Mouse (Mus musculus) MEL (cell line): ENCODE results near the gene Gm3854. TPM values are rescaled to one million over a fixed set of nuclear protein-coding genes. Genes with fewer than 3 reads are reported as not detected.
A peak's percentile ranks its signal among the peaks of the same experiment; 100 is the strongest.

ENCODE experiments used
- DNase-seq: peaks from one replicate; pipeline ENCODE4 v3.0.0; 2011; ENCODE audit warnings: low read depth, low spot score
- H3K27ac ChIP-seq: 2 replicates; pipeline ENCODE4 v1.5.1; 2012; ENCODE audit warnings: low read depth, mild to moderate bottlenecking, control low read depth, low read length, moderate library complexity; ENCODE audit not compliant: control insufficient read depth
- H3K27me3 ChIP-seq, 2 experiments: fragments of 150-350 bp in 1 of 2; sonication (generic) in 1 of 2; 2 replicates each; pipeline ENCODE4 v1.6.1; 2012; ENCODE audit warnings: low read length in 2 of 2, mild to moderate bottlenecking in 2 of 2, improper control_type of control experiment in 1 of 2, moderate library complexity in 1 of 2; ENCODE audit not compliant: insufficient read depth in 2 of 2, control insufficient read depth in 1 of 2
- H3K36me3 ChIP-seq, 2 experiments: 2 replicates each; pipeline ENCODE4 v1.6.1; 2012 to 2014; ENCODE audit warnings: low read length in 2 of 2, improper control_type of control experiment in 1 of 2, inconsistent platforms in 1 of 2, mild to moderate bottlenecking in 1 of 2; ENCODE audit not compliant: insufficient read depth in 2 of 2, control insufficient read depth in 1 of 2
- H3K4me1 ChIP-seq, 2 experiments: fragments of 150-350 bp in 1 of 2; sonication (generic) in 1 of 2; 2 replicates each; pipeline ENCODE4 v1.6.1; 2012; ENCODE audit warnings: low read length in 2 of 2, improper control_type of control experiment in 1 of 2, mild to moderate bottlenecking in 1 of 2; ENCODE audit not compliant: insufficient read depth in 2 of 2, control insufficient read depth in 1 of 2
- H3K4me3 ChIP-seq, 2 experiments: fragments of 150-350 bp in 1 of 2; sonication (generic) in 1 of 2; 2 replicates each; pipeline ENCODE4 v1.5.1; 2012; ENCODE audit warnings: low read depth in 2 of 2, low read length in 2 of 2, mild to moderate bottlenecking in 2 of 2, moderate library complexity in 2 of 2, control low read depth in 1 of 2, improper control_type of control experiment in 1 of 2; ENCODE audit not compliant: control insufficient read depth in 1 of 2, insufficient read depth in 1 of 2
- H3K79me2 ChIP-seq: 2 replicates; pipeline ENCODE4 v1.6.1; 2012; ENCODE audit warnings: mild to moderate bottlenecking, low read length, moderate library complexity; ENCODE audit not compliant: control insufficient read depth, poor library complexity, insufficient read depth
- H3K9ac ChIP-seq: 2 replicates; pipeline ENCODE4 v1.6.1; 2012; ENCODE audit warnings: low read depth, mild to moderate bottlenecking, control low read depth, low read length, moderate library complexity; ENCODE audit not compliant: control insufficient read depth, poor library complexity, severe bottlenecking
- H3K9me3 ChIP-seq: fragments of 150-350 bp; sonication (generic); replicated peaks from 2 replicates; pipeline ENCODE4 v1.6.1; 2012; ENCODE audit warnings: mild to moderate bottlenecking, low read length, improper control_type of control experiment, moderate library complexity; ENCODE audit not compliant: insufficient read depth
- BHLHE40 ChIP-seq: IDR thresholded peaks from 2 replicates; pipeline ENCODE4 v1.6.1; 2012; ENCODE audit warnings: low read depth, mild to moderate bottlenecking, inconsistent platforms, low read length, improper control_type of control experiment, borderline replicate concordance
- CHD1 ChIP-seq: IDR thresholded peaks from 2 replicates; pipeline ENCODE4 v1.6.1; 2012; ENCODE audit warnings: low read depth, mild to moderate bottlenecking, inconsistent platforms, low read length, improper control_type of control experiment
- CHD2 ChIP-seq: IDR thresholded peaks from 2 replicates; pipeline ENCODE4 v1.6.1; 2011; ENCODE audit warnings: low read length, improper control_type of control experiment
- E2F4 ChIP-seq: IDR thresholded peaks from 2 replicates; pipeline ENCODE4 v1.6.1; 2011; ENCODE audit warnings: low read depth, low read length, improper control_type of control experiment, borderline replicate concordance
- ELF1 ChIP-seq: IDR thresholded peaks from 2 replicates; pipeline ENCODE4 v1.6.1; 2014; ENCODE audit warnings: low read depth, mild to moderate bottlenecking, inconsistent platforms, low read length, improper control_type of control experiment, moderate library complexity
- EP300 ChIP-seq, 2 experiments: IDR thresholded peaks; 2 replicates each; pipeline ENCODE4 v1.6.1; 2011; ENCODE audit warnings: improper control_type of control experiment in 2 of 2, low read length in 2 of 2, low read depth in 1 of 2, mild to moderate bottlenecking in 1 of 2
- ETS1 ChIP-seq: IDR thresholded peaks from 2 replicates; pipeline ENCODE4 v1.6.1; 2012; ENCODE audit warnings: low read depth, mild to moderate bottlenecking, inconsistent platforms, low read length, improper control_type of control experiment, moderate library complexity
- GABPA ChIP-seq: IDR thresholded peaks from 2 replicates; pipeline ENCODE4 v1.6.1; 2012; ENCODE audit warnings: low read depth, mild to moderate bottlenecking, inconsistent platforms, low read length, improper control_type of control experiment, moderate library complexity
- GATA1 ChIP-seq: IDR thresholded peaks from 2 replicates; pipeline ENCODE4 v1.6.1; 2011; ENCODE audit warnings: low read depth, low read length, improper control_type of control experiment
- JUND ChIP-seq: IDR thresholded peaks from 2 replicates; pipeline ENCODE4 v1.6.1; 2011; ENCODE audit warnings: low read depth, mild to moderate bottlenecking, improper control_type of control experiment, low read length
- KAT2A ChIP-seq: conservative IDR thresholded peaks from 2 replicates; pipeline ENCODE4 v1.6.1; 2012; ENCODE audit warnings: low read depth, low read length, improper control_type of control experiment, inconsistent platforms
- MAFK ChIP-seq: IDR thresholded peaks from 2 replicates; pipeline ENCODE4 v1.6.1; 2011; ENCODE audit warnings: low read depth, mild to moderate bottlenecking, low read length, improper control_type of control experiment, borderline replicate concordance
- MAZ ChIP-seq: IDR thresholded peaks from 2 replicates; pipeline ENCODE4 v1.6.1; 2012; ENCODE audit warnings: low read depth, mild to moderate bottlenecking, inconsistent platforms, low read length, improper control_type of control experiment
- MEF2A ChIP-seq: IDR thresholded peaks from 2 replicates; pipeline ENCODE4 v1.6.1; 2014; ENCODE audit warnings: low read depth, mild to moderate bottlenecking, inconsistent platforms, low read length, improper control_type of control experiment; ENCODE audit not compliant: poor library complexity, insufficient replicate concordance, severe bottlenecking; ENCODE audit errors: extremely low read depth
- MYB ChIP-seq: IDR thresholded peaks from 2 replicates; pipeline ENCODE4 v1.6.1; 2011; ENCODE audit warnings: mild to moderate bottlenecking, low read depth, low read length, improper control_type of control experiment
- MYC ChIP-seq: IDR thresholded peaks from 2 replicates; pipeline ENCODE4 v1.6.1; 2011; ENCODE audit warnings: low read depth, mild to moderate bottlenecking, low read length, improper control_type of control experiment, moderate library complexity
- NELFE ChIP-seq: IDR thresholded peaks from 2 replicates; pipeline ENCODE4 v1.6.1; 2011; ENCODE audit warnings: low read depth, low read length, improper control_type of control experiment
- NRF1 ChIP-seq: IDR thresholded peaks from 2 replicates; pipeline ENCODE4 v1.6.1; 2014; ENCODE audit warnings: low read depth, mild to moderate bottlenecking, inconsistent platforms, low read length, improper control_type of control experiment, moderate library complexity; ENCODE audit not compliant: poor library complexity, insufficient read depth, severe bottlenecking
- POLR2AphosphoS2 ChIP-seq: IDR thresholded peaks from 2 replicates; pipeline ENCODE4 v1.6.1; 2011; ENCODE audit warnings: low read length, improper control_type of control experiment
- RAD21 ChIP-seq: IDR thresholded peaks from 2 replicates; pipeline ENCODE4 v1.6.1; 2011; ENCODE audit warnings: mild to moderate bottlenecking, low read depth, low read length, improper control_type of control experiment
- SIN3A ChIP-seq: IDR thresholded peaks from 2 replicates; pipeline ENCODE4 v1.6.1; 2012; ENCODE audit warnings: low read length, improper control_type of control experiment, inconsistent platforms
- SMC3 ChIP-seq: IDR thresholded peaks from 2 replicates; pipeline ENCODE4 v1.6.1; 2011; ENCODE audit warnings: low read depth, low read length, improper control_type of control experiment
- TAL1 ChIP-seq: IDR thresholded peaks from 2 replicates; pipeline ENCODE4 v1.6.1; 2012; ENCODE audit warnings: mild to moderate bottlenecking, inconsistent platforms, low read length, moderate library complexity, mixed read lengths
- TCF12 ChIP-seq: IDR thresholded peaks from 2 replicates; pipeline ENCODE4 v1.6.1; 2014; ENCODE audit warnings: low read depth, mild to moderate bottlenecking, inconsistent platforms, low read length, improper control_type of control experiment, moderate library complexity
- USF1 ChIP-seq: IDR thresholded peaks from 2 replicates; pipeline ENCODE4 v1.6.1; 2014; ENCODE audit warnings: low read depth, mild to moderate bottlenecking, inconsistent platforms, low read length, improper control_type of control experiment, moderate library complexity
- ZC3H11A ChIP-seq: IDR thresholded peaks from 2 replicates; pipeline ENCODE4 v1.6.1; 2012; ENCODE audit warnings: low read depth, mild to moderate bottlenecking, inconsistent platforms, low read length, improper control_type of control experiment
- ZKSCAN1 ChIP-seq: IDR thresholded peaks from 2 replicates; pipeline ENCODE4 v1.6.1; 2012; ENCODE audit warnings: low read depth, mild to moderate bottlenecking, inconsistent platforms, low read length, improper control_type of control experiment, moderate library complexity
- ZMIZ1 ChIP-seq: IDR thresholded peaks from 2 replicates; pipeline ENCODE4 v1.6.1; 2012; ENCODE audit warnings: low read depth, mild to moderate bottlenecking, inconsistent platforms, low read length, improper control_type of control experiment, moderate library complexity
- polyA plus RNA-seq, 2 experiments: library from polyadenylated mRNA; stranded (reverse) in 1 of 2; unstranded in 1 of 2; fragments of >175 nt in 1 of 2; fragments of >200 nt in 1 of 2; gene quantifications; 2 replicates each; pipeline versions ENCODE4 v1.2.1 to v1.2.4; 2012; ENCODE audit warnings: low replicate concordance in 2 of 2, low read depth in 1 of 2; ENCODE audit not compliant: insufficient read length in 2 of 2, insufficient read depth in 1 of 2, missing spikeins in 1 of 2
- total RNA-seq: library from RNA; depleted of rRNA; stranded (reverse); fragments of 300-350 nt; gene quantifications from 2 replicates; pipeline ENCODE4 v1.2.3, GENCODE M21; 2012

Gm3854 gene
- total and polyA plus RNA-seq, 3 experiments = not detected

GRCm38 (mm10) chr7:6362268-6363046 lies 18.9 kb downstream of the Gm3854 start:
- Histone ChIP-seq H3K27me3 (no peaks in the 10 kb centered on the region), H3K9ac (peak overlapping the region; percentile 33), H3K36me3 (peaks cover 0 to 12% of the 10 kb centered on the region in 2 experiments; a peak in 2 of 4 replicates), H3K4me3 (peak overlapping the region; percentile 85 to 97), H3K4me1 (peaks cover 2 to 5% of the 10 kb centered on the region in 2 experiments; a peak in 3 of 4 replicates), H3K9me3 (no peaks in the 10 kb centered on the region), H3K27ac (peak overlapping the region; percentile 67; the same call in 1 of the 2 replicates), H3K79me2 (no peaks in the 10 kb centered on the region)
- DNase-seq = peak; percentile 97
- no peak for TF ChIP-seq ELF1
- TF ChIP-seq NELFE = no peak
- TF ChIP-seq CHD1 = no peak
- no peak for TF ChIP-seq MAZ
- no peak for TF ChIP-seq CHD2
- no peak for TF ChIP-seq KAT2A
- no peak for TF ChIP-seq GATA1
- no peak for TF ChIP-seq ZC3H11A
- no peak for TF ChIP-seq JUND
- TF ChIP-seq MAFK = no peak
- TF ChIP-seq E2F4 = no peak
- no peak for TF ChIP-seq BHLHE40
- TF ChIP-seq ZMIZ1 = no peak
- TF ChIP-seq SMC3 = no peak
- TF ChIP-seq SIN3A = no peak
- no peak for TF ChIP-seq GABPA
- no peak for TF ChIP-seq EP300 (IDR thresholded peaks at IDR 0.05; ENCODE audit: low read depth in 1 of 2, low read length in 2 of 2)
- no peak for TF ChIP-seq TAL1

- Histone ChIP-seq H3K4me1 (peaks cover 2 to 5% of the 10 kb centered on the region in 2 experiments; a peak in 3 of 4 replicates), H3K4me3 (peak within 1 kb of the TSS; percentile 85 to 97), H3K9ac (peak within 1 kb of the TSS; percentile 79), H3K9me3 (no peaks in the 10 kb centered on the region), H3K27me3 (no peaks in the 10 kb centered on the region), H3K27ac (peak within 1 kb of the TSS; percentile 67), H3K36me3 (peaks cover 0 to 12% of the 10 kb centered on the region in 2 experiments; a peak in 2 of 4 replicates), H3K79me2 (no peaks in the 10 kb centered on the region)
- DNase-seq = peak; percentile 97
- TF ChIP-seq TCF12 = 0 out of 2 replicates have a peak, but pooled peaks have one; percentile 3
- no peak for TF ChIP-seq ETS1
- no peak for TF ChIP-seq CHD2
- no peak for TF ChIP-seq POLR2AphosphoS2
- no peak for TF ChIP-seq RAD21
- TF ChIP-seq ZC3H11A = no peak
- TF ChIP-seq MAZ = 0 out of 2 replicates have a peak, but pooled peaks have one; percentile 13
- TF ChIP-seq MAFK = no peak
- TF ChIP-seq GABPA = no peak
- 0 out of 2 replicates have a peak, but pooled peaks have one; percentile 33 for TF ChIP-seq ZMIZ1
- TF ChIP-seq MEF2A = no peak
- TF ChIP-seq NELFE = peak; percentile 61
- TF ChIP-seq ZKSCAN1 = no peak
- TF ChIP-seq SIN3A = peak; percentile 81
- no peak for TF ChIP-seq EP300 (IDR thresholded peaks at IDR 0.05; ENCODE audit: low read depth in 1 of 2, low read length in 2 of 2)
- TF ChIP-seq JUND = no peak
- TF ChIP-seq MYB = no peak
- no peak for TF ChIP-seq MYC
- TF ChIP-seq NRF1 = peak; percentile 88
- no peak for TF ChIP-seq USF1
- no peak for TF ChIP-seq KAT2A
These were observed 19.5 kb downstream of the Gm3854 start, which contains the start of gene Zfp78 for GRCm38 (mm10) chr7:6363047-6363488. TSS of gene Zfp78 (plus strand) at chr7:6363280.
